Mouse (Mus musculus) limb, embryonic 12.5 days (tissue): ENCODE measurements around the gene Rap1gap2. TPM values are rescaled to one million over a fixed set of nuclear protein-coding genes. Genes with fewer than 3 reads are reported as not detected.

ENCODE experiments used
- ATAC-seq: fragments of 200-750 bp; cut with Nextera tagmentation; 2 replicates; pipeline ENCODE4 v1.8.0; 2017; ENCODE audit warnings: low read depth, moderate TSS enrichment; ENCODE audit not compliant: insufficient number of reproducible peaks, insufficient read depth, low FRiP score, low TSS enrichment
- H3K27ac ChIP-seq: fragments of 300-500 bp; sonication (generic); 2 replicates; pipeline ENCODE4 v1.5.1; 2016; ENCODE audit warnings: mild to moderate bottlenecking, moderate library complexity
- H3K27me3 ChIP-seq: fragments of 300-500 bp; sonication (generic); 2 replicates; pipeline ENCODE4 v1.6.1; 2016; ENCODE audit warnings: mild to moderate bottlenecking, moderate library complexity
- H3K36me3 ChIP-seq: fragments of 300-500 bp; sonication (generic); 2 replicates; pipeline ENCODE4 v1.6.1; 2016; ENCODE audit warnings: mild to moderate bottlenecking, moderate library complexity
- H3K4me1 ChIP-seq: fragments of 300-500 bp; sonication (generic); replicated peaks from 2 replicates; pipeline ENCODE4 v1.6.1; 2016
- H3K4me2 ChIP-seq: fragments of 300-500 bp; sonication (generic); 2 replicates; pipeline ENCODE4 v1.6.1; 2016; ENCODE audit warnings: mild to moderate bottlenecking, moderate library complexity
- H3K4me3 ChIP-seq: fragments of 300-500 bp; sonication (generic); replicated peaks from 2 replicates; pipeline ENCODE4 v1.5.1; 2016; ENCODE audit warnings: mild to moderate bottlenecking
- H3K9ac ChIP-seq: fragments of 300-500 bp; sonication (generic); replicated peaks from 2 replicates; pipeline ENCODE4 v1.6.1; 2016; ENCODE audit warnings: mild to moderate bottlenecking, moderate library complexity
- H3K9me3 ChIP-seq: fragments of 300-500 bp; sonication (generic); 2 replicates; pipeline ENCODE4 v1.6.1; 2016; ENCODE audit warnings: mild to moderate bottlenecking, moderate library complexity
- WGBS: fragments of 180-500 bp; shearing (Covaris S2); methylation state at CpG from one replicate; pipeline ENCODE4 v1.1.7; 2016; 5-methylcytosine and 5-hydroxymethylcytosine counted together
- polyA plus RNA-seq: library from polyadenylated mRNA; unstranded; fragments of >200 nt; fragmentation: Nextera tagmentation; extraction: Ambion mirVana; gene quantifications from 2 replicates; pipeline ENCODE4 v1.2.1, GENCODE M21; 2016

Rap1gap2 gene
- polyA plus RNA-seq, 1 experiment from 2014 or later = 1.1 TPM

- Histone ChIP-seq H3K36me3 (no peaks in the 10 kb centered on the region), H3K9me3 (no peaks in the 10 kb centered on the region), H3K4me2 (no peak overlapping the region), H3K4me3 (no peak overlapping the region), H3K9ac (no peak overlapping the region), H3K27ac (no peak overlapping the region), H3K4me1 (peaks cover 4% of the 10 kb centered on the region; the same call in 1 of the 2 replicates), H3K27me3 (no peaks in the 10 kb centered on the region)
- WGBS = 86% methylated on average over 5 of the region's 5 CpGs
- no peak for ATAC-seq
These were observed 184.4 kb downstream of the Rap1gap2 start for GRCm38 (mm10) chr11:74426306-74426705.

GRCm38 (mm10) chr11:74422019-74422418 lies 188.7 kb downstream of the Rap1gap2 start:
- no peak overlapping the region for H3K4me3 ChIP-seq
- H3K4me1 ChIP-seq = peaks cover 4% of the 10 kb centered on the region; the same call in 1 of the 2 replicates
- 90% methylated on average over 6 of the region's 6 CpGs for WGBS
- H3K9me3 ChIP-seq = no peaks in the 10 kb centered on the region
- no peak overlapping the region for H3K27ac ChIP-seq
- H3K27me3 ChIP-seq = no peaks in the 10 kb centered on the region
- no peak for ATAC-seq
- H3K36me3 ChIP-seq = no peaks in the 10 kb centered on the region
- H3K9ac ChIP-seq = no peak overlapping the region
- H3K4me2 ChIP-seq = no peak overlapping the region

DNA sequence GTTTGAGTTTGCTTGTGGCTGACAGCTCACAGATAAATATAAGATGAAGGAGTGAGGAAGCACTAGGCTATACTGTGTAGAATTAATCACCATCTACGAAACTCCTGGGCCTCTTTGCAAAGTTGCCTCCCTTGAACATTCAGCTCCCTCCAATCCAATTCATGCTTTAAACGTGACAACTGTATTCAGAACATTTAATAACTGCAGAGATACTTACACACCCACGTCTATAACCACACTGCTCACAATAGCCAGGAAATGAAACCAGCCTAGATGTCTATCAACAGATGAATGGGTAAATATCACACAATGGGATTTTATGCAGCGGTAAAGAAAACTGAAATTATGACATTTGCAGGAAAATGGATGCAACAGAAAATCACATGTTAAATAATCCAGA lies 189.6 kb downstream of the Rap1gap2 start:
- Histone ChIP-seq H3K4me1 (peaks cover 4% of the 10 kb centered on the region; the same call in 1 of the 2 replicates), H3K9me3 (no peaks in the 10 kb centered on the region), H3K9ac (no peak overlapping the region), H3K36me3 (no peaks in the 10 kb centered on the region), H3K27ac (no peak overlapping the region), H3K27me3 (no peaks in the 10 kb centered on the region), H3K4me3 (no peak overlapping the region), H3K4me2 (no peak overlapping the region)
- 79% methylated on average over 4 of the region's 4 CpGs for WGBS
- no peak for ATAC-seq

GRCm38 (mm10) chr11:74419601-74420000 lies 191.1 kb downstream of the Rap1gap2 start:
- Histone ChIP-seq H3K27ac (no peak overlapping the region), H3K4me3 (no peak overlapping the region), H3K36me3 (no peaks in the 10 kb centered on the region), H3K9me3 (no peaks in the 10 kb centered on the region), H3K4me1 (peaks cover 4% of the 10 kb centered on the region; the same call in 1 of the 2 replicates), H3K4me2 (no peak overlapping the region), H3K9ac (no peak overlapping the region), H3K27me3 (no peaks in the 10 kb centered on the region)
- no peak for ATAC-seq
- 87% methylated on average over 4 of the region's 4 CpGs for WGBS

GRCm38 (mm10) chr11:74415736-74416135 lies 195.0 kb downstream of the Rap1gap2 start:
- Histone ChIP-seq H3K27ac (no peak overlapping the region), H3K36me3 (no peaks in the 10 kb centered on the region), H3K4me3 (no peak overlapping the region), H3K4me1 (0 out of 2 replicates have a peak, but pooled peaks cover 2% of the 10 kb centered on the region), H3K9me3 (no peaks in the 10 kb centered on the region), H3K9ac (no peak overlapping the region), H3K27me3 (no peaks in the 10 kb centered on the region), H3K4me2 (no peak overlapping the region)
- 74% methylated on average over 12 of the region's 12 CpGs for WGBS
- no peak for ATAC-seq

DNA sequence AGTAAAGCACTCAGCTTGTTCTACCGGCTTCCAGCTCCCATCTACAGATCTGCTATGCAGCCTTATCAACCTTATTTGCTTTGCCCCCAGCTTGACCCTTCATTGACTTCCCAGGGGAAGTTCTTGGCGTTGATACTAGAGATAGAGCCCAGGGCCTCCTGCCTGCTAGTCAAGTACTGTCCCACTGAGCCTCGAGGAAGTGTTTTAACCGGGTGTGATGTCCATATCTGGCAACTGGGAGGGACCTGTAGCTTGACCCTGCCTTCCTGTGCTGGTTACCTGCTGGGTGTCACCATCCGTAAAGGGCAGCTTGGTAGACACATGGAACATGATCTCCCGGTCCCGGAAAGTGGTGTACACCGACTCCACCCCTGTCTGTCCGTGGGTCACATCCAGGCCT lies 196.6 kb downstream of the Rap1gap2 start:
- peaks cover 15% of the 10 kb centered on the region for H3K4me1 ChIP-seq
- H3K4me3 ChIP-seq = no peak overlapping the region
- no peaks in the 10 kb centered on the region for H3K9me3 ChIP-seq
- WGBS = 71% methylated on average over 9 of the region's 9 CpGs
- H3K27ac ChIP-seq = no peak overlapping the region
- no peak for ATAC-seq
- no peaks in the 10 kb centered on the region for H3K36me3 ChIP-seq
- H3K9ac ChIP-seq = no peak overlapping the region
- no peaks in the 10 kb centered on the region for H3K27me3 ChIP-seq
- H3K4me2 ChIP-seq = no peak overlapping the region

DNA sequence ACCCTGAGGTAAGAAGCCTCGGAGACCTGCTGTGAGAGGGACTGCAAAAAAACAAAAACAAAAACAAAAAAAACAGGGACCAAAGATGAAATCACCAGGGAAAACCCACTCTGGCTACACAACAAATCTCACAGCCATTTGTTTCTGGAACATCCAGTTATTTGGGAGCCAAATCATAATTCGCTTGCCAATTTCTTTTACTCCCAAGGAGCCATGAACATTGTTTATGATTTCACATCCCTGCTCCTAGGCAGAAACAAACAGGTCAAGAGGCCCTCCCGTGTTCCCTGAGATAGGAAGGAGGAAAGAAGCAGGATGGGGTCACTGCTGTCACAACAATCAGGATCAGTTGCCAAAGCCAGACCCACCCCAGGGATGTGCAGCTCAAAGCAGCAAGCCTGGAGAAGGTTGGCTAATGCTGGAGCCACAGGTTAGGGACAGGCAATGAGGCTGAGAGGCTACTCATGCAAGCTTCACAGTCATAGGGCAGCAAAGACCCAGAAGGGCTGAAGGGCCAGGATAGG lies 197.2 kb downstream of the Rap1gap2 start:
- Histone ChIP-seq H3K4me2 (no peak overlapping the region), H3K27ac (no peak overlapping the region), H3K4me1 (peaks cover 21% of the 10 kb centered on the region), H3K27me3 (no peaks in the 10 kb centered on the region), H3K9me3 (no peaks in the 10 kb centered on the region), H3K9ac (no peak overlapping the region), H3K4me3 (no peak overlapping the region), H3K36me3 (no peaks in the 10 kb centered on the region)
- 75% methylated on average over 3 of the region's 3 CpGs for WGBS
- ATAC-seq = no peak

DNA sequence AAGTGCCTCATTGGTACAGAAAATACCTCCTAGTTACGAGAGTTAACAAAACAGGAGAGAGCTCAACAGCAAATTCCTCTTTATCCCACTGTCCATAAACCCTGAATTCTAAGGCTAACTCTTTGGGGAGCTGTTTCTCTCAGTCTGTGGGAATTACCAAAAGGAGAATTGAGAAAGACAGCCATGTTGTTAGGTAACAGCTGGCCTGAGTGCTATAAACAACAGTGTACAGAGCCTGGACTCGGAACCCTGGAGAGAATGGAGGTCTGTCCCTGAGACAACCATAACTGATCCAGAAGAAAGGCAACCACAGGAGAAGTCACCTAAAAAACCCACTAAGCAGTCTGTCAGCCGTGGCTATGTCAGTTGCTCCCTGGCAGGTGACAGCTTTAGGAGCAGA lies 198.3 kb downstream of the Rap1gap2 start:
- H3K4me1 ChIP-seq = peaks cover 27% of the 10 kb centered on the region
- H3K4me3 ChIP-seq = no peak overlapping the region
- 77% methylated on average over 3 of the region's 3 CpGs for WGBS
- H3K36me3 ChIP-seq = no peaks in the 10 kb centered on the region
- H3K27me3 ChIP-seq = no peaks in the 10 kb centered on the region
- no peaks in the 10 kb centered on the region for H3K9me3 ChIP-seq
- no peak for ATAC-seq
- H3K27ac ChIP-seq = no peak overlapping the region
- no peak overlapping the region for H3K9ac ChIP-seq
- no peak overlapping the region for H3K4me2 ChIP-seq

- Histone ChIP-seq H3K27me3 (no peaks in the 10 kb centered on the region), H3K4me1 (peaks cover 27% of the 10 kb centered on the region), H3K4me3 (no peak overlapping the region), H3K9me3 (no peaks in the 10 kb centered on the region), H3K4me2 (no peak overlapping the region), H3K27ac (no peak overlapping the region), H3K36me3 (no peaks in the 10 kb centered on the region), H3K9ac (no peak overlapping the region)
- ATAC-seq = no peak
- 67% methylated on average over 3 of the region's 3 CpGs for WGBS
These were observed 198.8 kb downstream of the Rap1gap2 start for GRCm38 (mm10) chr11:74411943-74412342.

- no peak overlapping the region for H3K4me3 ChIP-seq
- no peak overlapping the region for H3K9ac ChIP-seq
- no peak for ATAC-seq
- H3K4me1 ChIP-seq = peaks cover 27% of the 10 kb centered on the region
- peak overlapping the region; percentile 59 for H3K27ac ChIP-seq
- WGBS = 65% methylated on average over 4 of the region's 4 CpGs
- no peaks in the 10 kb centered on the region for H3K36me3 ChIP-seq
- H3K4me2 ChIP-seq = no peak overlapping the region
- H3K27me3 ChIP-seq = no peaks in the 10 kb centered on the region
- H3K9me3 ChIP-seq = no peaks in the 10 kb centered on the region
These were observed 200.9 kb downstream of the Rap1gap2 start for GRCm38 (mm10) chr11:74409757-74410174.

DNA sequence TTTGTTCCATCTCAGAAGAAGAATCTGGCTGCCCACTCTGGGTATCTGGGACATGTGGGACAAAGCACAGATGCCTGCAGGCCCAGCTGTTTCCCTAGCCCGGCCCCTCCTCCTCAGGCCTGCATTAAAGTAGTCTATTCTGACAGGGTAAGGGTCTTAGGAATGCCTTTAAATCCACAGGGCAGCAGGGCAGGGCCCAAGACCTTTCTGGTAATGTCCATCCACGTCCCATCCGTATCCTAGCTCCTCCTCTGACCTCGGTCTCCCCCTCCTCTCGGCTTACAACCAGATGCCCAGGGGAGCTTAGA lies 201.3 kb downstream of the Rap1gap2 start:
- no peaks in the 10 kb centered on the region for H3K9me3 ChIP-seq
- 35% methylated on average over 5 of the region's 5 CpGs for WGBS
- H3K4me2 ChIP-seq = no peak overlapping the region
- peak overlapping the region; percentile 59 for H3K27ac ChIP-seq
- ATAC-seq = 0 out of 2 replicates have a peak, but pooled peaks have one; percentile 9
- H3K4me3 ChIP-seq = no peak overlapping the region
- no peaks in the 10 kb centered on the region for H3K36me3 ChIP-seq
- H3K9ac ChIP-seq = no peak overlapping the region
- H3K4me1 ChIP-seq = peaks cover 27% of the 10 kb centered on the region
- H3K27me3 ChIP-seq = no peaks in the 10 kb centered on the region
